Mouse (Mus musculus) liver, embryonic 14.5 days (tissue): Measurements from ENCODE around the gene Gm37240. TPM values are rescaled to one million over a fixed set of nuclear protein-coding genes. Genes with fewer than 3 reads are reported as not detected.

Source experiments
- ATAC-seq: fragments of 200-750 bp; cut with Nextera tagmentation; 2 replicates; pipeline ENCODE4 v1.8.0; 2017; ENCODE audit warnings: moderate number of reproducible peaks, mild to moderate bottlenecking, moderate library complexity; ENCODE audit not compliant: insufficient read depth
- DNase-seq, 3 experiments: peaks; one replicate each; pipeline ENCODE4 v3.0.0-alpha.2; 2012 to 2013; ENCODE audit warnings: low read depth in 3 of 3, low spot score in 3 of 3
- H3K27ac ChIP-seq: fragments of 300-500 bp; sonication (generic); 2 replicates; pipeline ENCODE4 v1.5.1; 2014; ENCODE audit warnings: moderate library complexity, mild to moderate bottlenecking, control low read depth, inconsistent platforms
- H3K27me3 ChIP-seq: fragments of 300-500 bp; sonication (generic); 2 replicates; pipeline ENCODE4 v1.6.1; 2014; ENCODE audit warnings: mild to moderate bottlenecking, low read length, moderate library complexity; ENCODE audit not compliant: control insufficient read depth, insufficient read depth
- H3K36me3 ChIP-seq: fragments of 300-500 bp; sonication (generic); replicated peaks from 2 replicates; pipeline ENCODE4 v1.6.1; 2014; ENCODE audit warnings: low read depth; ENCODE audit not compliant: control insufficient read depth, insufficient read depth
- H3K4me1 ChIP-seq, 2 experiments: fragments of 200-500 bp in 1 of 2; fragments of 300-500 bp in 1 of 2; sonication (generic) in 1 of 2; replicated peaks; 2 replicates each; pipeline ENCODE4 v1.6.1; 2012 to 2014; ENCODE audit warnings: antibody characterized with exemption in 1 of 2, inconsistent platforms in 1 of 2, low read length in 1 of 2; ENCODE audit not compliant: control insufficient read depth in 2 of 2, insufficient read depth in 2 of 2
- H3K4me2 ChIP-seq: fragments of 300-500 bp; sonication (generic); 2 replicates; pipeline ENCODE4 v1.6.1; 2014; ENCODE audit warnings: low read depth, mild to moderate bottlenecking, control low read depth, moderate library complexity
- H3K4me3 ChIP-seq, 2 experiments: fragments of 200-500 bp in 1 of 2; fragments of 300-500 bp in 1 of 2; sonication (generic) in 1 of 2; 2 replicates each; pipeline ENCODE4 v1.5.1; 2012 to 2014; ENCODE audit warnings: low read depth in 2 of 2, low read length in 2 of 2, mild to moderate bottlenecking in 2 of 2, control low read depth in 1 of 2, inconsistent platforms in 1 of 2, moderate library complexity in 1 of 2; ENCODE audit not compliant: insufficient read depth in 1 of 2
- H3K9ac ChIP-seq: fragments of 300-500 bp; sonication (generic); replicated peaks from 2 replicates; pipeline ENCODE4 v1.6.1; 2014; ENCODE audit warnings: mild to moderate bottlenecking, control low read depth, moderate library complexity
- H3K9me3 ChIP-seq: fragments of 300-500 bp; sonication (generic); 2 replicates; pipeline ENCODE4 v1.6.1; 2016; ENCODE audit warnings: low read length, mixed read lengths; ENCODE audit not compliant: control insufficient read depth
- CTCF ChIP-seq: IDR thresholded peaks from 2 replicates; pipeline ENCODE4 v1.5.1; 2016; ENCODE audit warnings: antibody characterized with exemption, low read depth, control low read depth
- EP300 ChIP-seq: IDR thresholded peaks from 2 replicates; pipeline ENCODE4 v1.6.1; 2016; ENCODE audit warnings: antibody characterized with exemption, low read depth
- WGBS: fragments of 180-500 bp; shearing (Covaris S2); extraction: QIAGEN DNeasy Blood & Tissue Kit; methylation state at CpG from one replicate; pipeline ENCODE4 v1.1.7; 2014; ENCODE audit not compliant: insufficient replicate concordance; 5-methylcytosine and 5-hydroxymethylcytosine counted together
- polyA plus RNA-seq, 2 experiments: library from polyadenylated mRNA; depleted of rRNA in 1 of 2; stranded (reverse) in 1 of 2; unstranded in 1 of 2; fragments of >200 nt; fragmentation: Nextera tagmentation in 1 of 2; extraction: Ambion mirVana in 1 of 2; gene quantifications; 2 replicates each; pipeline versions ENCODE4 v1.2.1 to v1.2.3; 2012 to 2014

The Gm37240 gene
- polyA plus RNA-seq, 2 experiments: 0.03 to 0.30 TPM

DNA sequence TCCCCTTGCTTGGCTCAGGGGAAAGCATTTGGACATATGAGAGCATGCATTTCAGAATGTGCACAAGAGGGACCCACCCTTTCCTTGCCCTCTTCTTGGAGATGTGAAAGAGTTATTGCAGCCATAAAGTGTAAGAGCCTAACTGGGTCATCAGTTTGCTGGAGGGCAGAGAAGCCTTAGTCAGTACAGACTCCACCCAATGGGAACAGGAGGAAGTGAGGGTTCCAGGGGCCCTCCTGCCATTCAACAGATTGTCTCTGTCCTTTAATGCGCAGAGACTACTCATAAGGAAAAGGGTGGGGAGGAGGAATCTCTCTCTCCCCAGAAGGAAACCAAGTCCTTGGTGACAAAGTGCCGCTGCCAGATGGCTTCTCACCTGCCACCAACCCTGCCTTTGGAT, 882.1 kb downstream of the Gm37240 start:
- ATAC-seq (no peak), DNase-seq (no peak)
- 63% methylated on average over 2 of the region's 2 CpGs for WGBS
- Histone ChIP-seq H3K9ac (no peak overlapping the region), H3K4me2 (no peak overlapping the region), H3K4me1 (no peaks in the 10 kb centered on the region), H3K9me3 (no peaks in the 10 kb centered on the region), H3K27me3 (no peaks in the 10 kb centered on the region), H3K4me3 (no peak overlapping the region), H3K36me3 (no peaks in the 10 kb centered on the region), H3K27ac (no peak overlapping the region)
- TF ChIP-seq CTCF (no peak), EP300 (no peak)

DNA sequence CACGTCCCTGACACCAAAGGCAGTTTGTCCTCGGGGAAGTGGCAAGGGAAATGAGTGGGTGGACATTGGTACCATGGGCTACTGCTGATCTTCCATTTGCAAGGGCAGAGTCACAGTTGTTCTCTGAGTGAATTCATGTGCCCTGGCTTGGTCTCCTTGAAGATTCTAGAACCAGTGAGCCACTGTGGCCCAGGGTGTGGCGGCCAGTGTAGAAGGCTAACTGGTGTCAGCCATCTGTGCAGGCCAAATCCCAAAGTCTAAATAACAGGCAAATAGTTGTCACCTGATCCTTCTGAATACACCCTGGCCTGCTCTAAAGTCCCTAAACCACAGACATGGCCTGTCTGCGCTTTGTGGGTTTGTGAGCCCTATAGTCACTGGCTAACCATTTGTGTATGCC, 898.4 kb downstream of the Gm37240 start:
- WGBS: 61% methylated on average over 4 of the region's 4 CpGs
- ATAC-seq (no peak), DNase-seq (no peak)
- TF ChIP-seq EP300: no peak
- TF ChIP-seq CTCF: no peak
- H3K27ac ChIP-seq: no peak overlapping the region
- H3K4me3 ChIP-seq: no peak overlapping the region
- no peak overlapping the region for H3K9ac ChIP-seq
- H3K36me3 ChIP-seq: no peaks in the 10 kb centered on the region
- no peaks in the 10 kb centered on the region for H3K27me3 ChIP-seq
- no peak overlapping the region for H3K4me2 ChIP-seq
- no peaks in the 10 kb centered on the region for H3K4me1 ChIP-seq
- no peaks in the 10 kb centered on the region for H3K9me3 ChIP-seq

- no peak overlapping the region for H3K4me3 ChIP-seq
- H3K27ac ChIP-seq: no peak overlapping the region
- no peaks in the 10 kb centered on the region for H3K9me3 ChIP-seq
- no peaks in the 10 kb centered on the region for H3K27me3 ChIP-seq
- ATAC-seq (no peak), DNase-seq (no peak)
- TF ChIP-seq CTCF (no peak), EP300 (no peak)
- no peak overlapping the region for H3K4me2 ChIP-seq
- no peak overlapping the region for H3K9ac ChIP-seq
- H3K36me3 ChIP-seq: no peaks in the 10 kb centered on the region
- 74% methylated on average over 8 of the region's 8 CpGs for WGBS
- no peaks in the 10 kb centered on the region for H3K4me1 ChIP-seq
Observed at GRCm38 (mm10) chr3:84985121-84985625, 902.1 kb downstream of the Gm37240 start.

GRCm38 (mm10) chr3:84982688-84983087, 904.6 kb downstream of the Gm37240 start:
- no peaks in the 10 kb centered on the region for H3K9me3 ChIP-seq
- no peak overlapping the region for H3K9ac ChIP-seq
- ATAC-seq: no peak
- H3K27me3 ChIP-seq: no peaks in the 10 kb centered on the region
- no peaks in the 10 kb centered on the region for H3K36me3 ChIP-seq
- 67% methylated on average over 4 of the region's 4 CpGs for WGBS
- H3K27ac ChIP-seq: no peak overlapping the region
- TF ChIP-seq EP300 (no peak), CTCF (no peak)
- DNase-seq: no peak
- H3K4me1 ChIP-seq: no peaks in the 10 kb centered on the region
- no peak overlapping the region for H3K4me3 ChIP-seq
- no peak overlapping the region for H3K4me2 ChIP-seq

DNA sequence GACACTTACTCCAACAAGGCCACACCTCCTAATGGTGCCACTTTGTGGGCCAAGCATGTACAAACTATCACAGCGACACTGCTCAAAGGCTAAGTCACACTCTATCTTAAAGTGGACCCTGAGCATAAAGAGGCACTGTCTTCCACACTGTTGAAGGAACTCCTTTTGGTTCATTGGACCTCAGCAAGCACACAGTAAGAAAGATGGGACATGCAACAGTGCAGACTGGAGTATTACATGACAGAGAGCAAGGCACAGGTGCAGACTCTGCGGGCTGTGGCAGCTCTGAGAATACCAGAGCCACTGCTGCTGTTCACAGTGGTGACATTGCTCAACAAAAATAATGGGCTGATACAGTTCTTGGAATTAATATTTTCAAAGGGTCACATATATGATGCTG, 907.2 kb downstream of the Gm37240 start:
- no peaks in the 10 kb centered on the region for H3K27me3 ChIP-seq
- no peak overlapping the region for H3K4me2 ChIP-seq
- H3K9me3 ChIP-seq: no peaks in the 10 kb centered on the region
- H3K9ac ChIP-seq: no peak overlapping the region
- DNase-seq (no peak), ATAC-seq (no peak)
- H3K27ac ChIP-seq: no peak overlapping the region
- 81% methylated on average over 2 of the region's 2 CpGs for WGBS
- no peak overlapping the region for H3K4me3 ChIP-seq
- no peaks in the 10 kb centered on the region for H3K4me1 ChIP-seq
- no peak for TF ChIP-seq EP300
- no peak for TF ChIP-seq CTCF
- no peaks in the 10 kb centered on the region; the same call in 1 of the 2 replicates for H3K36me3 ChIP-seq
